Mouse (Mus musculus) midbrain, embryonic 14.5 days (tissue): ENCODE measurements around the gene Elovl5. TPM values are rescaled to one million over a fixed set of nuclear protein-coding genes. Genes with fewer than 3 reads are reported as not detected.

Experiments used
- ATAC-seq: fragments of 200-750 bp; cut with Nextera tagmentation; 2 replicates; pipeline ENCODE4 v1.8.0; 2017; ENCODE audit warnings: moderate number of reproducible peaks, moderate library complexity; ENCODE audit not compliant: low FRiP score, low TSS enrichment
- DNase-seq: peaks from one replicate; pipeline ENCODE4 v3.0.0-alpha.2; 2015
- H3K27ac ChIP-seq: fragments of 300-500 bp; sonication (generic); replicated peaks from 2 replicates; pipeline ENCODE4 v1.5.1; 2014; ENCODE audit warnings: mild to moderate bottlenecking, low read depth, low read length, moderate library complexity
- H3K27me3 ChIP-seq: fragments of 300-500 bp; sonication (generic); 2 replicates; pipeline ENCODE4 v1.6.1; 2014; ENCODE audit warnings: low read length, control low read depth, mixed read lengths; ENCODE audit not compliant: control insufficient read depth, insufficient read depth
- H3K36me3 ChIP-seq: fragments of 300-500 bp; sonication (generic); 2 replicates; pipeline ENCODE4 v1.6.1; 2014; ENCODE audit warnings: low read length, control low read depth; ENCODE audit not compliant: control insufficient read depth, insufficient read depth
- H3K4me1 ChIP-seq: fragments of 300-500 bp; sonication (generic); 2 replicates; pipeline ENCODE4 v1.6.1; 2014; ENCODE audit warnings: mild to moderate bottlenecking, antibody characterized with exemption, low read length, control low read depth; ENCODE audit not compliant: control insufficient read depth, insufficient read depth
- H3K4me2 ChIP-seq: fragments of 300-500 bp; sonication (generic); 2 replicates; pipeline ENCODE4 v1.6.1; 2014; ENCODE audit warnings: mild to moderate bottlenecking, low read length, moderate library complexity
- H3K4me3 ChIP-seq: fragments of 300-500 bp; sonication (generic); replicated peaks from 2 replicates; pipeline ENCODE4 v1.5.1; 2014; ENCODE audit warnings: low read depth, low read length
- H3K9ac ChIP-seq: fragments of 300-500 bp; sonication (generic); replicated peaks from 2 replicates; pipeline ENCODE4 v1.6.1; 2014; ENCODE audit warnings: mild to moderate bottlenecking, low read length, moderate library complexity
- H3K9me3 ChIP-seq: fragments of 300-500 bp; sonication (generic); 2 replicates; pipeline ENCODE4 v1.6.1; 2016; ENCODE audit warnings: low read length, control low read depth, mixed read lengths; ENCODE audit not compliant: control insufficient read depth
- WGBS: fragments of 180-500 bp; shearing (Covaris S2); extraction: QIAGEN DNeasy Blood & Tissue Kit; methylation state at CpG from one replicate; pipeline ENCODE4 v1.1.7; 2014; 5-methylcytosine and 5-hydroxymethylcytosine counted together
- polyA plus RNA-seq: library from polyadenylated mRNA; unstranded; fragments of >200 nt; fragmentation: Nextera tagmentation; extraction: Ambion mirVana; gene quantifications from 2 replicates; pipeline ENCODE4 v1.2.1, GENCODE M21; 2014

The Elovl5 gene
- polyA plus RNA-seq, 1 experiment from 2014 or later = 71.4 TPM

DNA sequence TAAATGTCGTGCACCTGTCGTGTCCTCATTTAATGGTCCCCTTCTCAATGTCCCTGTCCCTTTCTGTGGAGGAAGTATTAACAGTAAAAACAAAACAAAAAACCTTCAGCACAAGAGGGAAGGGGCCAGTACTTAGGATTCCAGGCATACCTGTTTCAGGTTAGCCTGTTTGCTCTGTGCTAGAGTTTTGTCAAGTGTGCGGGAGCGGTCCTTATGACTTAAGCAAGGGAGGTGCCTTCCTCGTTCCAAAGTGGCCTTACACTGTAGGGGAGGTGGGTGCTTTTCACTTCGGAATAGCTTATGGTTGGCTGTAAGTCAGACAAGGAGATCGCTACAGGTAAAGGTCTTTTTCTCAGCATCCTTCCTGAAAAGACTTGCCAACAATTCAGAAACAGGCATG lies 49.7 kb downstream of the Elovl5 start:
- Histone ChIP-seq H3K4me3 (no peak overlapping the region), H3K4me1 (peaks cover 5% of the 10 kb centered on the region; the same call in 1 of the 2 replicates), H3K27me3 (no peaks in the 10 kb centered on the region), H3K36me3 (no peaks in the 10 kb centered on the region), H3K9ac (no peak overlapping the region), H3K27ac (no peak overlapping the region), H3K9me3 (no peaks in the 10 kb centered on the region), H3K4me2 (no peak overlapping the region)
- DNase-seq (no peak), ATAC-seq (no peak)
- 96% methylated on average over 7 of the region's 7 CpGs for WGBS

DNA sequence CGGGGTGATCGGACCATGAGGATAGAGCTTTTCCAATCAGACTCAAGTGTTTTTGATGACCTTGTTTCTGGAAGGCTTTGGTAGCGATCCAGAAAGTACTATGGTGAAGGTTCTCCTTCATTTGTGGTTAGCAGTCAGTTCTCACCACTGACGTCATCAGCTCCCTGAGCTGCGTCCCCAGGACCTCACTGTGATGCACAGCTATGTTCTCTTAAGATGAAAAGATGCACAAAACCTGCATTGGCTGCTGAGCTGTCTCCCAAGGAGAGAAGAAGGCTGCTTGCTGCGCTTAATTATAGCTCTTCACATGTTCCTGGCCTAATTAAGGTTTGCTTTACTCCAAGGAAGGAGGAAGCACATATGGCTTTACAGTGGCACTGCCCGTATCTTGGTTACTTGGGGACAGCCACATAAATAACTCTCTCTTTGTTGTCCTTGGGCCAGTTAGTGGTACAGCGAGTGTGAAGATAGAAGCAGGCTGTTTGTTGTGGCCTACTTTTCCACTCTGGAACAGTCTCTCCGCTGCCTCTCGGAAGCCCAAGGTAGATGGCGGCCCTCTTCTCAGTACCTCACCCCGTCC lies 50.5 kb downstream of the Elovl5 start:
- no peak for DNase-seq

DNA sequence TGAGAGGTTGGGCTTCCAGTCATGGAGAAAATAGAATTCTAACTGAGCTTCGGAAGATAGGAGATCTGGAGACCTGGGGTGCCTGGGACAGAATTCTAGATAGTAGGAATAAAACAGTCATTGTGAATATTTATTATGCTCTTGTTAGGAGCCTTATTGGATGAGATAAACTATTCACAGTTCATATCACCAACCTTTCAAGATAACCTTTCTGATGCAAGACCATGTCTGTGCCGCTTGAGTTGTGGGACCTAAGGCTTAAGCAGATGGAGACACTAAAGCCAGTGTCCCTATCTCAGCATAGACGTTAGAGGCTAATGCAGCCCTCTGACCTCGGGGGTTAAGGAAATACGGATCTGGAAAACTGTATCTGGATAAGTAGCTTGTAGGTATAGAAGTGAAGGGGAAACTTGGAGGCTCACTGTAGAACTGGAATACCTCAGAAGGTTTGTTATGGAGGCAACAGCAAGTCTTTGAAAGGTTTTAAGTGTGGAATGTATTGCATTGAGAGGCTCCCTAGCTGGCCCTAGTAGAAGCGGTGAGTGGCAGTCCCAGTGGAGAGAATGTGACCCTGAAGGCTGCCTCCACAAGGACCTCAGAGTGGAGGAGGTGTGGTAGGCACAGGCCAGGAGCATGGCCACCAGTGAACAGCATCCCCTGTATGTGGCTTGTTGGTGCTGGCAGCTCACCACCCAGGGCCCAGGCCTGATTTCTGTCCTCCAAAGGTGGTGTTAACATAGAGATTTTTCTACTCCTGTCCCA lies 52.2 kb downstream of the Elovl5 start:
- ATAC-seq (no peak), DNase-seq (no peak)
- Histone ChIP-seq H3K27ac (no peak overlapping the region), H3K9ac (no peak overlapping the region), H3K36me3 (no peaks in the 10 kb centered on the region), H3K27me3 (no peaks in the 10 kb centered on the region), H3K9me3 (no peaks in the 10 kb centered on the region), H3K4me2 (no peak overlapping the region), H3K4me1 (0 out of 2 replicates have a peak, but pooled peaks cover under 1% of the 10 kb centered on the region), H3K4me3 (no peak overlapping the region)
- 91% methylated on average over 6 of the region's 6 CpGs for WGBS

More for the DNA sequence above, 50.5 kb downstream of the Elovl5 start:
- no peaks in the 10 kb centered on the region for H3K27me3 ChIP-seq
- no peak for ATAC-seq
- no peaks in the 10 kb centered on the region for H3K36me3 ChIP-seq
- H3K4me1 ChIP-seq = peaks cover 5% of the 10 kb centered on the region; the same call in 1 of the 2 replicates
- no peak overlapping the region for H3K27ac ChIP-seq
- H3K4me3 ChIP-seq = no peak overlapping the region
- H3K4me2 ChIP-seq = no peak overlapping the region
- no peak overlapping the region for H3K9ac ChIP-seq
- 96% methylated on average over 12 of the region's 12 CpGs for WGBS
- H3K9me3 ChIP-seq = no peaks in the 10 kb centered on the region

DNA sequence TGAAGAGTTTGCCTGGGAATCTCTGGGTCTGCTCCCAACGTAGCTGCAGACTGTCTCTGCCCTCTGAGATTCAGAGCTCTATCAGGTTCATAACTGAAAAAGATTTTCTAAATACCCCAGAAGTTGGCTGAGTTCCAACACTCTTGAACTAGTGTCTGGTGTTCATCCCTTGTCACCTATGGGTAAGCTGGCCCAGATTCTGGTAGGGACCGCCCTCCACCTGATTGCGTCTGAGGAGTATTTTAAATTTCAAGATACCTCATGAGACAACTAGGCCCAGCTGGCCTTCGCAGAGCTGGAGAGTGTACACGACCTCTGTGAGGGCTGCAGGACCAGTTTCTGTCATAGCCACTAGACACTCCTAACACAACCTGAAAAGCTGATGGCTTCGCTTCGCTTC lies 61.8 kb downstream of the Elovl5 start:
- Histone ChIP-seq H3K4me1 (no peaks in the 10 kb centered on the region), H3K9ac (no peak overlapping the region), H3K27ac (no peak overlapping the region), H3K9me3 (no peaks in the 10 kb centered on the region), H3K27me3 (no peaks in the 10 kb centered on the region), H3K36me3 (peaks cover 49% of the 10 kb centered on the region), H3K4me2 (no peak overlapping the region), H3K4me3 (no peak overlapping the region)
- ATAC-seq = no peak
- no peak for DNase-seq
- WGBS = 95% methylated on average over 7 of the region's 7 CpGs

DNA sequence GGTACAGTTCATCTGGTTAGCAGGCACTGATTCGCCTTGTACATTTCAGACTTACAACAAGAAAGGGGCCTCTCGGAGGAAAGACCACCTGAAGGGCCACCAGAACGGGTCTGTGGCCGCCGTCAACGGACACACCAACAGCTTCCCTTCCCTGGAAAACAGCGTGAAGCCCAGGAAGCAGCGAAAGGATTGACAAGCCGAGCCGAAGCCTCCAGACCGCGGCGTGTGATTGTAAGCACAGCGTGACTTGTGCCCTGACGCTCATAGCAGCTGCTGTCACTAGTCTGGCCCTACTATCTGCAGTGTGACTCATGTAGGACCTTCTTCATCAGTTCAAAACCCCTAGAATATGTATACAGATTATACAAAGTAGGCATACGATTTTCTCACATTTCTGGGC lies 65.5 kb downstream of the Elovl5 start:
- DNase-seq = no peak

DNA sequence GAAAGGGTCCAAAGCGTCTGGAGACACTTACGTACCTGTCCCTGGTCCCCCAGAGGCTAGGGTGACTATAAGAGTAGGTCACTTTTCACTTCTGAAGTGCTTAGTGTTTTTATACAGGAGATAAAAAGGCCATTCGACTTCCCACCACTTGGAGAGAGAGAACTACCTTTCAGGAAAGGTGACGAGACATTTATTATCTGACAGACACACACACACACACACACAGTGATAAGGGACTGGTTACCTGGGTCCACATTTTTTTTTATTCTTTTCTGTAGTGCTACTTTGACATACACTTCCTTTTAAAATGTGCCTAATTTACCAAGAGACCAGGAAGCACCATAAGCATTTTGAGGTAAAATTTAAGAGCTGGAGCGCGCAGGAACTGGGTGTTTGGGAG lies 66.4 kb downstream of the Elovl5 start:
- Histone ChIP-seq H3K9ac (no peak overlapping the region), H3K4me1 (no peaks in the 10 kb centered on the region), H3K36me3 (peaks cover 42% of the 10 kb centered on the region), H3K27me3 (no peaks in the 10 kb centered on the region), H3K9me3 (no peaks in the 10 kb centered on the region), H3K27ac (no peak overlapping the region), H3K4me3 (no peak overlapping the region), H3K4me2 (no peak overlapping the region)
- DNase-seq (no peak), ATAC-seq (no peak)
- WGBS = 90% methylated on average over 6 of the region's 6 CpGs

More for the DNA sequence above, 65.5 kb downstream of the Elovl5 start:
- H3K27ac ChIP-seq = no peak overlapping the region
- no peaks in the 10 kb centered on the region for H3K4me1 ChIP-seq
- no peak overlapping the region for H3K4me2 ChIP-seq
- H3K9ac ChIP-seq = no peak overlapping the region
- no peak for ATAC-seq
- no peak overlapping the region for H3K4me3 ChIP-seq
- H3K36me3 ChIP-seq = peaks cover 47% of the 10 kb centered on the region
- no peaks in the 10 kb centered on the region for H3K27me3 ChIP-seq
- H3K9me3 ChIP-seq = no peaks in the 10 kb centered on the region
- WGBS = 86% methylated on average over 16 of the region's 16 CpGs

GRCm38 (mm10) chr9:77986153-77986795 lies 69.1 kb downstream of the Elovl5 start:
- Histone ChIP-seq H3K4me1 (no peaks in the 10 kb centered on the region), H3K4me2 (no peak overlapping the region), H3K27me3 (no peaks in the 10 kb centered on the region), H3K4me3 (no peak overlapping the region), H3K9ac (no peak overlapping the region), H3K9me3 (no peaks in the 10 kb centered on the region), H3K36me3 (peaks cover 28% of the 10 kb centered on the region), H3K27ac (no peak overlapping the region)
- no peak for ATAC-seq
- DNase-seq = no peak
- 82% methylated on average over 8 of the region's 8 CpGs for WGBS

DNA sequence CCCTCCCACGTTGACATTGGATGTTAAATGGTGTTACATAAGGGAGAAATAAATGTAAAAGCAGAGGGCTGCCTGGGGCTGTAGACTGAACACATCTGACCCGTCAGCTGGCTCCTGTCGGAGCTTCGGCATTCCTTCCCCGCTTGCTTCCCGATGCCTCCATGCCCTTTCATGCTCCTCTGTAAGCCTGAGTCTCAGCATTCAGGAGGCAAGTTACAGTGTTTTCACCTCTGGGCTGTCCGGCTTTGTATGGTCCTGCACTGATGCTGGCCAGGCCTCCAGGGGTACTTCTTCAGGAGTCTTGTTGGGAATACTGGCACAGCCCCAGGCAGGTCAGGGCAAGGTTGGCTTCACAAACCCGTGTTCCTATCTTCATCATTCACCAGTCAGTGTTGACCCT lies 72.5 kb downstream of the Elovl5 start:
- ATAC-seq (no peak), DNase-seq (no peak)
- 65% methylated on average over 8 of the region's 8 CpGs for WGBS
- Histone ChIP-seq H3K27ac (no peak overlapping the region), H3K9me3 (no peaks in the 10 kb centered on the region), H3K9ac (no peak overlapping the region), H3K4me3 (no peak overlapping the region), H3K27me3 (no peaks in the 10 kb centered on the region), H3K4me1 (no peaks in the 10 kb centered on the region), H3K4me2 (no peak overlapping the region), H3K36me3 (peaks cover 2% of the 10 kb centered on the region; the same call in 1 of the 2 replicates)
